Mouse (Mus musculus) ES-E14 (cell line): ENCODE measurements around the gene Slc6a17.

Experiments used
- CHD2 ChIP-seq: IDR thresholded peaks from 2 replicates; pipeline ENCODE4 v1.6.1; 2014; ENCODE audit warnings: mild to moderate bottlenecking, low read depth, low read length, inconsistent platforms
- ZC3H11A ChIP-seq: IDR thresholded peaks from 2 replicates; pipeline ENCODE4 v1.6.1; 2012; ENCODE audit warnings: low read depth, mild to moderate bottlenecking, inconsistent platforms, low read length, borderline replicate concordance

DNA sequence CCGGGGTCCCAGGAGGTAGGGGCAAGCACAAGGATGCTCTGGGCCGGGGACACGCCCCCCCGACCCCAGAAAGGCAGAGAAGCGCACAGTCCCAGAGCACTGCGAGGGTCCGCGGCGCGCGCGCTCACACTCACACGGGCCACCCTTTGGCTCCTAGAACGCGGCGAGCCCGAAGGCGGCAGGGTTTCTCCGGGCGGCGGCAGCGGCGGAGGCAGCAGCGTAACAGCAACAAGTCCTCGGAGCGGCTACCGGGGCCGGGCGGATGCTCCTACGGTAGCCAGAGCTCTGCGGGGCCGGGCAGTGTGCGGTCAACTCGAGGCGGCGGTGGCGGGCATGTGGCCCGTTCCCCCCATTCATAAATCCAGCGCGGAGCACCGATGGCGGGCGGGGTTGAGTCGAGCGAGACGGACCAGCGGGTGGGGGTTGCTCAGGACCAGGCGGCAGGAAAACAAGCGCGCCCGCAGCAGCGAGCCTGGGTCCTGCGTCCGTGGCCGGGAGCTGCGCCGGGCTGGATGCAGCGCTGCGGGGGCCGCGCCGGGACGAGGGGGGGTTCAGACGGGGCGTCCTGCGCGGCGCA, 58.5 kb downstream of the Slc6a17 start, which contains the start of gene Kcnc4:
- TF ChIP-seq ZC3H11A, result no peak
- no peak for TF ChIP-seq CHD2
